Mouse (Mus musculus) forebrain, embryonic 10.5 days (tissue): ENCODE data around the gene Olfr823. TPM values are rescaled to one million over a fixed set of nuclear protein-coding genes. Genes with fewer than 3 reads are reported as not detected.
"Not testable (repeated sequence)": the region's sequence is repeated elsewhere in the genome, so short reads cannot be mapped to it uniquely, and the experiment has no call there.

Experiments used
- DNase-seq: peaks from one replicate; pipeline ENCODE4 v3.0.0-alpha.2; 2017; ENCODE audit warnings: low spot score; ENCODE audit errors: extremely low spot score
- H3K27ac ChIP-seq: fragments of 300-500 bp; sonication (generic); 2 replicates; pipeline ENCODE4 v1.5.1; 2016; ENCODE audit warnings: mild to moderate bottlenecking
- H3K27me3 ChIP-seq: fragments of 300-500 bp; sonication (generic); 2 replicates; pipeline ENCODE4 v1.6.1; 2016; ENCODE audit warnings: mild to moderate bottlenecking; ENCODE audit not compliant: poor library complexity, severe bottlenecking
- H3K36me3 ChIP-seq: fragments of 300-500 bp; sonication (generic); replicated peaks from 2 replicates; pipeline ENCODE4 v1.6.1; 2016; ENCODE audit warnings: mild to moderate bottlenecking, moderate library complexity
- H3K4me1 ChIP-seq: fragments of 300-500 bp; sonication (generic); 2 replicates; pipeline ENCODE4 v1.6.1; 2016
- H3K4me3 ChIP-seq: fragments of 300-500 bp; sonication (generic); 2 replicates; pipeline ENCODE4 v1.5.1; 2016; ENCODE audit warnings: mild to moderate bottlenecking, moderate library complexity
- H3K9me3 ChIP-seq: fragments of 300-500 bp; sonication (generic); 2 replicates; pipeline ENCODE4 v1.6.1; 2016; ENCODE audit warnings: mild to moderate bottlenecking, moderate library complexity
- WGBS: fragments of 180-500 bp; shearing (Covaris S2); methylation state at CpG from one replicate; pipeline ENCODE4 v1.1.7; 2016; 5-methylcytosine and 5-hydroxymethylcytosine counted together
- polyA plus RNA-seq: library from polyadenylated mRNA; unstranded; fragments of >200 nt; fragmentation: Nextera tagmentation; extraction: Ambion mirVana; gene quantifications from 2 replicates; pipeline ENCODE4 v1.2.1, GENCODE M21; 2016

The Olfr823 gene
- not detected in 2 replicates for polyA plus RNA-seq

GRCm38 (mm10) chr10:130115283-130115682, at the start of gene Olfr823:
Olfr823 (minus strand) TSS chr10:130115383.
- not testable (repeated sequence) for H3K4me3 ChIP-seq, H3K36me3 ChIP-seq, H3K9me3 ChIP-seq, H3K27me3 ChIP-seq, H3K27ac ChIP-seq, H3K4me1 ChIP-seq, DNase-seq
- WGBS = 82% methylated on average over 1 of the region's 1 CpGs

GRCm38 (mm10) chr10:130144121-130144520, 28.9 kb upstream of the Olfr823 start:
- H3K4me3 ChIP-seq = no peak overlapping the region
- H3K36me3 ChIP-seq = no peaks in the 10 kb centered on the region
- H3K27me3 ChIP-seq = no peaks in the 10 kb centered on the region
- DNase-seq = no peak
- H3K4me1 ChIP-seq = no peaks in the 10 kb centered on the region
- WGBS = 85% methylated on average over 5 of the region's 5 CpGs
- no peaks in the 10 kb centered on the region for H3K9me3 ChIP-seq
- H3K27ac ChIP-seq = no peak overlapping the region

- H3K9me3 ChIP-seq, H3K27ac ChIP-seq, DNase-seq, H3K36me3 ChIP-seq, H3K4me3 ChIP-seq, H3K27me3 ChIP-seq, H3K4me1 ChIP-seq: not testable (repeated sequence)
- 90% methylated on average over 5 of the region's 5 CpGs for WGBS
Observed at GRCm38 (mm10) chr10:130142481-130142880, 27.3 kb upstream of the Olfr823 start.

GRCm38 (mm10) chr10:130134811-130135210, 19.6 kb upstream of the Olfr823 start:
- no peak for DNase-seq
- Histone ChIP-seq H3K27me3 (no peaks in the 10 kb centered on the region), H3K4me1 (no peaks in the 10 kb centered on the region), H3K36me3 (no peaks in the 10 kb centered on the region), H3K27ac (no peak overlapping the region), H3K4me3 (no peak overlapping the region), H3K9me3 (no peaks in the 10 kb centered on the region)

GRCm38 (mm10) chr10:130129900-130130299, 14.7 kb upstream of the Olfr823 start, which contains the start of gene Olfr824:
Olfr824 (minus strand) TSS chr10:130130000.
- H3K4me3 ChIP-seq, H3K36me3 ChIP-seq, H3K4me1 ChIP-seq, H3K27ac ChIP-seq, H3K9me3 ChIP-seq, DNase-seq, H3K27me3 ChIP-seq: not testable (repeated sequence)

- not testable (repeated sequence) for DNase-seq, H3K4me3 ChIP-seq, H3K9me3 ChIP-seq, H3K36me3 ChIP-seq, H3K4me1 ChIP-seq, H3K27me3 ChIP-seq, H3K27ac ChIP-seq
- WGBS = 63% methylated on average over 3 of the region's 3 CpGs
Observed at GRCm38 (mm10) chr10:130116045-130116444, 862 bp upstream of the Olfr823 start.

GRCm38 (mm10) chr10:130096104-130096503, 19.1 kb downstream of the Olfr823 start:
- no peaks in the 10 kb centered on the region for H3K36me3 ChIP-seq
- no peak overlapping the region for H3K4me3 ChIP-seq
- no peaks in the 10 kb centered on the region for H3K27me3 ChIP-seq
- no peaks in the 10 kb centered on the region for H3K9me3 ChIP-seq
- no peak overlapping the region for H3K27ac ChIP-seq
- DNase-seq = no peak
- H3K4me1 ChIP-seq = no peaks in the 10 kb centered on the region

GRCm38 (mm10) chr10:130092838-130093440, 22.2 kb downstream of the Olfr823 start:
- Histone ChIP-seq H3K4me1 (no peaks in the 10 kb centered on the region), H3K36me3 (no peaks in the 10 kb centered on the region), H3K4me3 (no peak overlapping the region), H3K9me3 (no peaks in the 10 kb centered on the region), H3K27ac (no peak overlapping the region), H3K27me3 (no peaks in the 10 kb centered on the region)
- 29% methylated on average over 5 of the region's 5 CpGs for WGBS
- DNase-seq = peak; percentile 38

- Histone ChIP-seq H3K4me3 (no peak within 1 kb of the TSS), H3K9me3 (no peaks in the 10 kb centered on the region), H3K27me3 (no peaks in the 10 kb centered on the region), H3K36me3 (no peaks in the 10 kb centered on the region), H3K4me1 (no peaks in the 10 kb centered on the region), H3K27ac (no peak within 1 kb of the TSS)
- DNase-seq = no peak
Observed at GRCm38 (mm10) chr10:130070910-130071309, 44.3 kb downstream of the Olfr823 start, which contains the start of gene Olfr822. Olfr822 (plus strand) TSS chr10:130071210.

Other genes with a start within 250 kb of the Olfr823 start
- not detected in 2 replicates for gene Olfr814, start 235.5 kb downstream of the Olfr823 start, polyA plus RNA-seq
- gene Olfr815, start 209.5 kb downstream of the Olfr823 start, polyA plus RNA-seq = not detected in 2 replicates
- not detected in 2 replicates for gene Olfr816, start 199.8 kb downstream of the Olfr823 start, polyA plus RNA-seq
- not detected in 2 replicates for gene Olfr818, start 166.3 kb downstream of the Olfr823 start, polyA plus RNA-seq
- not detected in 2 replicates for gene Olfr819, start 148.1 kb downstream of the Olfr823 start, polyA plus RNA-seq
- not detected in 2 replicates for gene Olfr247, start 139.2 kb downstream of the Olfr823 start, polyA plus RNA-seq
- not detected in 2 replicates for gene Gm10310, start 130.3 kb downstream of the Olfr823 start, polyA plus RNA-seq
- not detected in 2 replicates for gene Olfr820, start 102.8 kb downstream of the Olfr823 start, polyA plus RNA-seq
- not detected in 2 replicates for gene Olfr821, start 85.0 kb downstream of the Olfr823 start, polyA plus RNA-seq
- gene Olfr822, start 44.2 kb downstream of the Olfr823 start, polyA plus RNA-seq = not detected in 2 replicates
- gene Olfr824, start 14.6 kb upstream of the Olfr823 start, polyA plus RNA-seq = not detected in 2 replicates
- not detected in 2 replicates for gene Olfr825, start 51.4 kb upstream of the Olfr823 start, polyA plus RNA-seq
- not detected in 2 replicates for gene Olfr826, start 68.8 kb upstream of the Olfr823 start, polyA plus RNA-seq
- gene Olfr827, start 99.0 kb upstream of the Olfr823 start, polyA plus RNA-seq = not detected in 2 replicates
- gene Neurod4, start 164.9 kb upstream of the Olfr823 start, polyA plus RNA-seq = 2.6 and 3.0 TPM in 2 replicates
- gene Tespa1, start 207.5 kb upstream of the Olfr823 start, polyA plus RNA-seq = 0.24 TPM in 1 of 2 replicates, not detected in the other